Mouse (Mus musculus): ENCODE results near the gene Bad.
A peak's percentile ranks its signal among the peaks of the same experiment; 100 is the strongest.
"Not testable (repeated sequence)": the region's sequence is repeated elsewhere in the genome, so short reads cannot be mapped to it uniquely, and the experiment has no call there.

Bad gene

DNA sequence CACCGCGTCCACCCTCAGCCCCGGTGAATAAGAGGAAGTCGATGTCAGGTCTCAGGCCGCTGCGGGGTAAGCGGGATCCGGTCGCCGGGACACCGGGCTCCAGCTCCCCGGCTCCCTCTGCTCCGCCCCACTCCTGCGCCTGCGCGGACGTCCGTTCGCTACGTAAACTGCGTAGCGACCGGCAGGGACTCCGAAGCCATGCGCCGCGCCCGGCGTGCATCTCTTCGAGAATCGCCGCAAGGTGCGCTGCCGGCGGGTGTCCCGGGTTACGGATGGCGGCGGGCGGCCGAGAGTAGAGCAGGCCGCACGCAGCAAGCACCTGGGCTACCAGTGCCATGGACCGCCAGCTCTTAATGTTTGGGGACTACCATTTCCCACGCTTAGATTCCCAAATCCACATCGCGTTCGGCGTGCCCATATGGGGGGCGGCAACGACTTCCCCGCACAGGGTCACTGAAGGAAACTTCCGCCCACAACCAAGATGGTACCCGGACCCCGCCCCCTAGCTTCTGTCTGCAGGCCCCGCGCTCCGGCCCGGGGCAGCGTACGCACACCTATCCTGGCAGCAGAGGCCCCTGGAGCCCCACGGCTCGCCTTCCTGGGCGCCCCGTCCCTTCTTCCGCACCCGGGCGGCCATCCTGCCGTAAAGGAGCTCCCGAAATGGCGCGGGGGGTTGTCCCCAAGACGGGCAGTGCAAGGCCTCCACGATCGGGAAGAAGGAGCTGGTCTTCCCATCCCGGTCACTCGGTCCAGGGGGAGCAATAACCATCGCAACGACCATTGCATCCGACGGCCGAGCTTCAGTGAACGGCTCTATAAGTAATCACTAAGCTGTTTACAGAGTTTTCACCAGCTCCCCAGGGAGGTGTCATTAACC lies at the start of gene Bad:
Bad (plus strand) TSS at position 490 of the 877 bp plus-strand sequence.
- DNase-seq (ENCODE audit: low spot score in 2 of 2) = peak; percentile 90 to 97

DNA sequence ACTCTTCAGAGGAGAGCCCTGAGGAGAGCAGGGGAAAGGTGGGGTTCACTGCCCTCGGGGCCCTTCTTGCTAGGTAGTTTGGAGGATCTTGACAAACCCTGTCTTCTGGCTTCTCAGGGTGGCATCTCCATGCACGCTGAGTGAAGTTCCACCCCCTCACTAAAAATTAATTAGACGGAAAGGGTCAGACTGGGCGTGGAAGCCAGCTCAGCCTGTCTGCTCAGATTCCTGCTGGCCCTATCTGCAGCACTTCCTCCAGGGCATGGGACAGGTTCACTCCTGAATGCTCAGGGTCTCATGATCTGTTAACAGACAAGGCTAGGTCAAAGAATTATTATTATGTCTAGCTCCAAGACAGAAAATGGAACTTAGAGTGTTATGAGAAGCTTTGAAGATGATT lies 49.1 kb upstream of the Bad start:
- peak; percentile 44 to 70 for DNase-seq (ENCODE audit: low spot score in 2 of 2)

DNA sequence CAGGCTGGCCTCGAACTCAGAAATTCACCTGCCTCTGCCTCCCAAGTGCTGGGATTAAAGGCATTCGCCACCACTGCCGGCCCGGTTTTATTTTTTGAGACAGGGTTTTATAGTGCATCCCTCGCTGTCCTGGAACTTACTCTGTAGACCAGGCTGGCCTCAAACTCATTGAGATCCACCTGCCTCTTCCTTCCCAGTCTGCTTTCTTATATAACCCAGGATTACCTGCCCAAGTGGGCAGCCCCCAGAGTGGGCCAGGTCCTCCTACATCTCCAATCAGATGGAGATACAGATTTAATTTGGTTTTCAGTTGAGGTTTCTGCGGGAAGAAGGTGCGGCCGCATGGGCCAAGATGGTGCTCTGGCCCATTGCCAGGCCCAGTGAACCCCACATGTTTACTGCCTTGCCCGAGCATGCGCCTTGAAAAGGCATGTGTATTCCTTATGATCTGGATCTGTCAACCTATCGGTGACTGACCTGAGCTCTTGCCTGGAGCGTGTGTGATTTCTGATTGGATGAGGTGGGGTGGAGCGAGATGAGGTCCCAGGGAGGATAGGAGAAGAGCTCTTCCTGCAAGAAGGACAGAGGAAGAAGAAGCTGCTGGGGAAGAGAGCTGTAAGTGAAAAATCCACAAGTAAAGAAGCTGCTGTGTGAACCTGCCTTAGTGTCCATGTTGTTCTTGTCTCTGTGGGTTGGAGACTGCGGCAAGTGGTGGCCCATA lies 47.8 kb upstream of the Bad start:
- DNase-seq (ENCODE audit: low spot score in 2 of 2) = peak in 1 of 2 experiments; percentile 45

DNA sequence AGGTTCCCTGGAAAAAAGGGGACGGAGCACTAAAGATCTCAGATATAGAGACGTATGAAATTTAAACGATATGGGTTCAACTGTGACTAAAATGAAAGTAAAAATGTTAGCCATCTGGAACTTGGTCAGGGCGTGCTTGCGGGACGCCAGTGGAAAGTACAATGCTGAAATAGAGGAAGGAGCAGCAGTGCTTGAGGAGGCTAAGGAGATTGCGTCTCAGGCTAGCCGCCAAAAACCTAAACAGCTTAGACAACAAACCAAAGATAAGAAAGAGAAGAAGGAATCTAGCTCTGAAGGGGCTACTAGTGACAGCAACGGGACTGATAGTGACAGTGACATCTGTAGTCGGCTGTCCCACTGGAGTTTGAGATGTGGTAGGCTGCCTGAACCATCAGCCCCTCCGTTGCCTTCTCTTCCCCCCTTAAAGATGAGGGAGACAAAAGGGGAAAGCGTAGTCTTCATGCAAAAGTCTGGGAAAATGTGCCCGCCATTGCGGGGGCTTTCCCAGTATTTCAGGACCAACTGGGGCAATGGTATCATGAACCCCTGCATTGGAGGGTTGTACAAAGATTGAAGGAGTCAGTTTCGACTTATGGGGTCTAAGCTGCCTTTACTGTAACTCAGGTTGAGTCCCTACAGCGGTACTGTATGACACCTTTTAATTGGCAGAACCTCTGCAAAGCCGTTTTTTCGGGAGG lies 45.9 kb upstream of the Bad start:
- DNase-seq (ENCODE audit: low spot score in 2 of 2) = not testable (repeated sequence)

DNA sequence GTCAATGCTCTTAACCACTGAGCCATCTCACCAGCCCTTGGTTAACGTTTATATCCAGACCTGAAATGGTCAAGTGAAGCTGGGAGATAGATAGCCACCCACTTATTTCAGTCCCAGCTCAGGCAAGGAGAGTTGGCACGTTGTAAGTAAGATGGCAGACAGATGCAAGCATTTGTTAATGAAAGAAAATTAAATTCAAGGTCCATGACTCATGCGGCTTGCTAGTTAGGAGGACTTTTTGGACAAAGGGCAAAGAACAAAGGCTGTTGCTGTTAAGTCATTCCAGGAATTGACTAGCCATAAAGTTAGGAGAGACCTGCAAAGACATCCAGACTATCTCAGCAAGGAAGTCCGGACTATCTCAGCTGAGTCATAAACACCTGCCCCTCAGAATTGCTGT lies 42.0 kb upstream of the Bad start:
- no peak for DNase-seq (ENCODE audit: low spot score in 2 of 2)

DNA sequence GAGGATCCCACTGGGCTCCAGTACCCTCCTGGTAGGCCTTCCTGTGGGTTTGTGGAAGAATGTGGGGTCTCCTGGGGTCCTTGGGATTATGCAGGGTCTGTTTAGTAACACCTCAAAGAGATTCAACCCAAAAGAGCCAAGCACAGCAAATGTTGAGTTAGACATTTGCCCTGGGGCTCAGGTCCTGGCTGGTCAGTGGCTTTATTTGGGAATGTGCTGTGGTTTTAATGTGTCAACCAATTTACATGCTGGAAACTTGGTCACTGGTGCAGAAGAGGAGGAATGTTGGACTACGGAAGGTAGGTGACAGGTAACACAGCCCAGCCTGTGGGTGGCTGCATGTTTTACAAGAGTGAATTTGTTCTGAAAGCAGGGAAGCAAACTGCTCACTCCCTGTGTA lies 38.6 kb upstream of the Bad start:
- no peak for DNase-seq (ENCODE audit: low spot score in 2 of 2)

DNA sequence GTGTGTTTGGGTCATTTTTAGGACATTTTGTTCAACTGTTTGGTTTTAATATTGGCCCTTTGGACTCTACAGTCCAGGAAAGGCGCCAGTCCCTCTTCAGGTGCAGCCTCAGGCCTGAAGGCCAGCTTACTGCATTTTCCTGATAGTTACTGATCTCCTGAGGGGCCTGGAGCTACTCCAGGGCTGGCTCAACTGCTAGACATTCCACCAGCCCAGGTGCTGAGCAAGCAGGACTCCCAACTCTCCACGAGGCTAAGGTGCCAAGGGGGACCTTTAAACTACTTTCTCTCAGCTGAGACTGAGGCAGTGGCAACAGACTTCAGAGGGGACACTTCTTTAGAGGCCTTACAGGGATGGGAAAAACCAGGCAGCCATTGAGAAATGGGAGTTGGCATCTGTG lies 36.8 kb upstream of the Bad start:
- DNase-seq (ENCODE audit: low spot score in 2 of 2) = no peak

DNA sequence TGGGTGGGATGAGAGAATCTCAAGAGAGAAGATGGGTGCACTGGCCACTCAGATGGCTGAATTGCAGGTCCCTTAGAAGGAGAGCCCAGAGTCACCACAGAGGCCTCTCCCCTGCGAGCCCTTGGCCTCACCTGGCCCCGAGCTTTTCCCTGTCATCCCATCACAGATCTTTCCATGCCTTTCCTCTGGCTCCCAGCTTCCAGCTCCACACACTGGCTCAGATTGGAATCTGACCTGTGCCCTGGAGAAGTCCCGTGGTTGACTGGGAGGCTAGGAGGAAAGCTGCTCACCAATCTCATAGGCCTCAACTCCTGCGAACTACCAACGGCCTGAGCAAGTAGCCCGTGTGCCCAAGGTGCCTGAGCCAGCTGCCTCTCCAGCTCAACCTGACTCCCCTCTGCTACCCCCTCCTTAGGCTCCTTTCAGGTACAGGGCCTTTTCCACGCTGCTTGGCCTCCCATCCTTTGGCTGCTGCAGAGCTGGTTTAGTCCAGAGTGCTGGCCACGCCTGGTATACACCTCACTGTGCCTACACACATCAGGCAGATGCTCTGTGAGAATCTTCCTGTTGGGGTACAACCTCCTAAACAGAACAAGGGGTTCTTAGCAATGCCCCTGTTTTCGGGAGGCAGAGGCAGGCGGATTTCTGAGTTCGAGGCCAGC lies 36.0 kb upstream of the Bad start:
- DNase-seq (ENCODE audit: low spot score in 2 of 2) = no peak

DNA sequence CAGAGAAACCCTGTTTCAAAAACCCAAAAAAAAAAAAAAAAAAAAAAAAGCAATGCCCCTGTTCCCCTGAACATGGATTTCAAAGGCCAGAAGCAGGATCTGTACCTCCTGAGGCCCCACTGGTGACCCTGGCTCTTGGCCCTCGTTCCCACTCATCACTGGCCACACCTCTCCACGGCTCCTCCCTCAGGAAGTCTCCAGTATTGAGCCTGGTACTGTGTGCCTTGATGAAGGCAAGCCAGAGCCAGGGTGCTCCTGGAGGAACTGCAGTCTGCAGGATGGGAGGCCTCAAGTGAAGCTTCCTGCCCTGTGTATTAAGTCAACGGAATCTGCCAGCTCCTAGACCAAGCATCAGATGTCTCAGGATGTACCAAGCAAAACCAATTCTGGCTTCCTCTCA lies 35.5 kb upstream of the Bad start:
- DNase-seq (ENCODE audit: low spot score in 2 of 2) = no peak

DNA sequence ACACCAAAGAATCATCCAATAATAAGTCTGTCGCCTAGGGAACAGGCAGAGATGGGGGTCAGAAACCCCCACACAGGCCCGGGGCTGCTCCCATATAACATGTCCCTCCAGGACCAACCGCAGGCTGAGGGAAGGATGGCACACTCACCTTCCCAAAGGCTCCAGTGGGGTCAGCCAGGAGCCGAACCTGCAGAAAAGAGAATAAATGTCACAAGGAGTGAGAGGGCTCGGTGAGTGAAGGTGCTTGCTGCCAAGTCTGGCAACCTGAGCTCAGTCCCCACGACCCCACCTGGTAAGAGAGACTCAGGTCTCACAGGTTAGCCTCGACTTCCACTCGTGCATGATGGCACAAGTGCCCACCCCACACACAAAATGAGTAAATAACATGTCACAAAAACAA lies 34.6 kb upstream of the Bad start:
- no peak for DNase-seq (ENCODE audit: low spot score in 2 of 2)

DNA sequence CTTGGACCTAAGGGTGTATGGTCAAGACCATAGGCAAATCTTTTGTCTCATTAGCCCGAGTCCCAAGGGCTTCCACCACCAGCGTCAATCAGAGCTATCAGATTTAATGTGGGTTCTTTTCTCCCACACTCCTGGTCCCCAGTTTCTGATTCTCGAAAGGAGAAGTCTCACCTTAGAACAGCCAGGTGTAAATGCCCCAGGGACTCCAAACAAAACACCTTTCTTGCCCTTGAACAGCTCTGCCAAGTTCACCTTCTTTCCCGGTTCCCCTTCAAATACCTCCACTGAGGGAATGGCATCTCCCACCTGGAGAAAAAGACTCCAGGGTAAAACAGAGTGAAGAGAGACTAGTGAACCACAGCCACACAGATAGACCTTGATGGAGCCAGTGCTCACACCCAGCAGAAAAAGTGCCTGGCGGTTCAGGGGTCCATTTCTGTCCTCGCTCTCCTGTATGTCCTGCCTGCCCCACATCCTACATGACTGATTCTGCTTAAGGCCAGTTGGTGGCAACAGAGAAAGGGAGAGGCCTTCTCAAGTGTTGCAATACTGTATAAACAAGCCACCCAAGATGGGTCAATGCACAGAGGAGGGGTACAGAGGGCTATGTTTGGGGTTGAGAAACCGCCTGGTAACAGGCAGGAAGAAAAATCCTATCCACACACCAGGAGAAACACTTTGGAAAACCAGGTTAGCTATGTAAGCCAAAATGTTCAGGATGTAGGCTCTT lies 33.7 kb upstream of the Bad start:
- no peak for DNase-seq (ENCODE audit: low spot score in 2 of 2)

DNA sequence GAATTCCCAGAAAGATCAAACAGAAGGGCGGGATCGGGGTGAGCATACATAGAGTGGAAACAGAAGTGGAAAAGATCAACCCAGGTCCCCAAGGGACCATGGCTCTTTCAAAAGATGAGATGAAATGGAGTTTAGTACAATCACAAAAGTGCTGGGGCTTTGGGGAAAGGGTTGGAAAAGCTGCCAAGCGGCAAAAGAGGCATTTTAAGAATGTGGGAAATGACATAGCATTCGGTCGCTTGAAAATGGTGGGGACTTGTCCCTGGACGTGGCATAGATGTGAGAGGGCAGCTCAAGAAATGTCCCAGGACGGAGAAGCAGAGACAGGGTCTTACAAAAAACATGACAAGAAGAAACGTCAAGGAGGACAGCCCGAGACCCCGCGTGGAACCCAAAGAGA lies 32.6 kb upstream of the Bad start:
- DNase-seq (ENCODE audit: low spot score in 2 of 2) = no peak

DNA sequence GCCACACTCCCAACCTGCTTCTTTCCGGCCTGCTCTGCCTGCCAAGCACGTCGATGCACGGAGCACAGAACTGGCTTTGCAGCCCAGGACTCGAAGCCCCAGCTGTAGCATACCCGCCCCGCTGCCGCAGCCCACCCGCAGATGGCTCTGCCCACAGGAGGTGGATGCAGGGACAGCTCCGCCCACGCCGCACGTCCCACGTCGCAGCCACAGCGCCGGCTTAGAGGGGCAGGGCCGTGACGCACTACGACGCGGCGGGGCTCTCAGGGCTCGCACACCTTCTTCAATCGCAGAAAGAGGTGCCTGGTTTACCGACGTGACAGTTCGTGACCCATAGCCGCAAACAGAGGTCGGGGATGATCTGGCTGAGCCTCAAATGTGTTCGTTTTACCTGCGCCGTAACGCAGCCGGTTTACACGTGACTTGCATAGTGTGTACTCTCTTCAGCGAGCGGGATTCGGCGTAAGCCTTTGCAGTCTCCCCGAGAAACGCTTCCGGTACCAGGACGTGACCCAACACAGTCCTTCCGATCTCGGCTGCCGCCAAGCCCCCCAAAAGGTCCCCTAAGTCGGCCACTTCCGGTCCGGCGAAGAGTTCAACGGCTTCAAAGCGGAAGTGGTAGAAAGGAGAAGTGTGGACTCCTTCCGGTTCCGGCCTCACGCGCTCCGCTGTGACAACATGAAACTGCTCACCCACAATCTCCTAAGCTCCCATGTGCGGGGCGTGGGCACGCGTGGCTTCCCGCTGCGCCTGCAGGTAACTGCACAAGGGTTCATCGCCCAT lies 32.0 kb upstream of the Bad start, which contains the start of the genes Trmt112 and Prdx5:
Trmt112 (plus strand) TSS at position 192 of the 783 bp plus-strand sequence.
Prdx5 (minus strand) TSS at position 600 of the 783 bp plus-strand sequence.
- DNase-seq (ENCODE audit: low spot score in 2 of 2) = peak; percentile 79 to 89

DNA sequence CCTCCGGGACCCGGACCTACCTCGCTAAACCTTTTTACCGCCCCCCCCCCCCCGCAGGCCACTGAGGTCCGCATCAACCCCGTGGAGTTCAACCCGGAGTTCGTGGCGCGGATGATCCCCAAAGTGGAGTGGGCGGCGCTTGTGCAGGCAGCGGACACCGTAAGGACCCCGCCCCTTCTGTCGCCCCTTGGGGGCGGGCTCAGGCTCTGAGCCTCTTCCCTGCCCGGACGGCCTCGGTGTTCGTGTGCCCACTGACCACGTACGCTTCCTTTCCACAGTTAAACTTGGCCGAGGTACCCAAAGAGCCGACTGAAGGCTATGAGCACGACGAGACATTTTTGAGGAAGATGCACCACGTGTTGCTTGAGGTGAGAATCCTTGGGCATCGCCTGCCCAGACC lies 31.4 kb upstream of the Bad start:
- DNase-seq (ENCODE audit: low spot score in 2 of 2) = not testable (repeated sequence)

DNA sequence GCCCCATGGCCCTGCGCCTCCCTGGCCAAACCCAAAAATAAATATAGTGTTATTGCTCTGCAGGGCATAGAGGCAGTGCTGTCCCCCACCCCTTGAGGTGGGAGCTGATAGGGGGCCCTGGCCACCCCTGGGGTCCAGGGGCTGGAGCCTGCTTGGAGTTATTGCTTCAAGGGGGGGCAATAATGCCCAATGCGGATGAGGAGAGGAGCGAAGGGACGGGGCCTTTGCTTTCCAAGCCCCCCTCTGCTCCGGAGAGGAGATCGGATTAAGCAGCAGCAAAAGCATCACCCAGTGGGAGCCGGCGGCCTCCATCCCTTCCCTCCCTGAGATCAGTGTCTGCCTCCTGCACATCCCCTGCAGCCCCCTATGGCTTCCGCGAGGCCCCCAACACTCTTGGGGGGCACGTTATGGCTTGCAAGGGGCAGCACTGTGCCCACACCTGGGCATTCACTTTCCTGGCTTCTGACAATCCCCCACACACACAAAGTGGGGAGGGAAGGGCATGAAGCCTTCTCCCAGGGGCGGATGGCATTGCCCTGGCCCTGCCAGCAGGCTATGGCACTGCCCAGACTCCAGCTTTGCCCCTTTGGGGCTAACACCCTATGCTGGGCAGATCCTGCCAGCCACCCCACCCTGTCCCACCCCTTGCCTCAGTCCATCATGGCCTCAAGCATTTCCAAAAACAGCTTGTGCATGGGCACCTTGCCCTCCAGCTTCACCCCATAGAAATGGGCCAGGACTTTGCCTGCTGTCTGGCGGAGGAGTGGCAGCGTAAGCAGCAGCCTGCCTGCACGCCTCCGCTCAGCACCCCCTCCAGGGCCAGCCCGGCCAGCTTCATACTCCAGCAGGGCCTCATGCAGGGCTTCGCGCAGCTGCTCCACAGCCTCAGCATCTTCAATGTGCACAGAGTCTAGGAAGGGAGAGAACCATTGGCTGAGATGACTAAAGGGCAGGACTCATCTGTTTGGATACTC lies 30.3 kb upstream of the Bad start:
- DNase-seq (ENCODE audit: low spot score in 2 of 2) = no peak

DNA sequence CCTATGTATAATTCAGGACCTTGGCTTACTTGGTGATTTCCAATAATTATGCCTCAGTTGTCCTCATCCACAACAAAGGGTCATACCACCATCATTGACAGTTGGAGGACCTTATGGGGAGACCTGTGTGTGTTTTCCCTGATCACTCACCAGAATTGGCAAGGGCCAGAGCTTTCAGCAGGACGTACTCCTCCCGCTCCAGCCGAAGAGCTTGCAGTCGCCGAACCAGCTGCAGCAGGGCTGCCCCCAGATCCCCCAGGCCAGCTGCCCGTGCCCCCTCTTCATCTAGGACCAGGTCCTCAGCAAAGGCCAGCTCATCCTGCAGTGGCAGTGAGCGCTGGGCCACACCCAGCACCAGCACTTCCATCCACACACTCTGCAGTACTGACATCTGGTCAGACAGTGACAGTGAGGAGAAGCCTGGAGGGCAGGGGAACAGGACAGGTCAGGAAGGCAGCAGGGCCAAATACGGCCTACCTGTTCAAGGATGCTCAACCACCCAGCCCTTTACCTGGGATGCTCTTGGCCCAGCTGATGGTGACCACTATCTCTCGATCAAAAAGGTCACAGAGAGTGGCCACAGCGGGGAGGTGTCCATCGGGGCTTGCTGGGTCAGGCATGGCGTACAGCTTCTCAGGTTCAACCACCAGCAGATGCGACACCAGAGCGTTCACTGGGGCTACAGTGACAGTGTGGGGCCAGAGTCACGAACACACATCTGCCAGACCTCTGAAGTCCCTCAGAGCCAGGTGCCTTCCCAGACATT lies 29.3 kb upstream of the Bad start:
- DNase-seq (ENCODE audit: low spot score in 2 of 2) = no peak

DNA sequence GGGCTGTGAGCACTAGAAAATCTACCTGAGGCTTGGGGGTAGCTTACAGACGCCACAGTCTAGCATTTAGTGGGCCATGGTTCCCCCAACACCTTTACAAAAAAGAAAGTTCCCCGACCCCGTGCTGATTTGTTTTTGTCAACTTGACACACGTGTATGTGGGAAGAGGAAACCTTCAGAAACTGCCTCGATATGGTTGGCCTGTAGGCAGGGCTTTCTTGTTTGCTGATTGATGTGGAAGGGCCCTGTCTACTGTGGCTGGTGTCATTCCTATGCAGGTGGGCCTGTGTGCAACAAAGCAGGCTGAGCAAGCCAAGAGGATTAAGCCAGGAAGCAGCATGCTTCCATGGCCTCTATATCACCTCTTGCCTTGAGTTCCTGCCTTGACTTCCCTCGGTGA lies 28.6 kb upstream of the Bad start:
- DNase-seq (ENCODE audit: low spot score in 2 of 2) = no peak

DNA sequence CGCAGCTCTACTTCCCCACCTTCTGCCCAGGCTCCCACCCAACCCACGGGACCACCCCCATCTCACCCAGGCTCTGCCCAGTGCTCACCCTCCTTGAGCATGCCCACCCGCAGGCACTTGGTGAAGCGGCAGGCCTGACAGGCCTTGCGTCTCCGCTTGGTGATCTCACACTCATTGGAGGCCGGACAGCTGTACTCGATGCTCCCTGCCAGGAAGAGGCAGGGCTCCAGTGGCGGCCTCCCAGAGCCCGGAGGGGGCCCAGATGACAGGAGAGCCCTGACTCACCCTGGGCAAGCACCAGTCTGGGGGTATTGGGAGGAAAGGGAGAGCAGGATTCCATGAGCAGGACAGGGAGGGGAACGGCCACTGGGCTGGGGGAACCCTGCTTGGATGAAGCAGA lies 27.7 kb upstream of the Bad start:
- DNase-seq (ENCODE audit: low spot score in 2 of 2) = no peak

Measured in urinary bladder, adult 18-20 months (tissue).